Mouse (Mus musculus): ENCODE data around the gene Kcnmb2.

Gene Kcnmb2

GRCm38 (mm10) chr3:32012205-32012931 lies 110.1 kb downstream of the Kcnmb2 start:
- DNase-seq (ENCODE audit: low spot score), result no peak

DNA sequence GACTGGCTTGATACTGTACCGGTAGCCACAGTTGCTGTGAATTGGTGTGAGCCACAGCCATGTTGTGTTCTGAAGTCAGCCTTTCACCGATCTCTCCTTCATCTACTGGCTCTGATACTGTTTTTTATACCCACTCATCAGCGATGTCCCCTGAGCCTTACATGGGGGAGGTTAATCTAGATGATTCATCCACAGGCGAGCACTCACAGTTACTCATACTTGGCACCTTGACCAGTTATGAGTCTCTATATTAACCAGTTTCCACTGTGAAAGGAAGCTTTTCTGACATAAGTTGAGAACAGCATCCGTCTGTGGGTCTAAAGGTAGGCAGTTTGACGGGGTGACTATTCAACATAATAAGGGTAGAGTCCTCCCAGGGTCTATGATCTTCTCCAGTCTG lies 118.7 kb downstream of the Kcnmb2 start:
- no peak for DNase-seq (ENCODE audit: low spot score)

- DNase-seq (ENCODE audit: low spot score), result no peak
Observed at GRCm38 (mm10) chr3:32029375-32030050, 127.2 kb downstream of the Kcnmb2 start.

DNA sequence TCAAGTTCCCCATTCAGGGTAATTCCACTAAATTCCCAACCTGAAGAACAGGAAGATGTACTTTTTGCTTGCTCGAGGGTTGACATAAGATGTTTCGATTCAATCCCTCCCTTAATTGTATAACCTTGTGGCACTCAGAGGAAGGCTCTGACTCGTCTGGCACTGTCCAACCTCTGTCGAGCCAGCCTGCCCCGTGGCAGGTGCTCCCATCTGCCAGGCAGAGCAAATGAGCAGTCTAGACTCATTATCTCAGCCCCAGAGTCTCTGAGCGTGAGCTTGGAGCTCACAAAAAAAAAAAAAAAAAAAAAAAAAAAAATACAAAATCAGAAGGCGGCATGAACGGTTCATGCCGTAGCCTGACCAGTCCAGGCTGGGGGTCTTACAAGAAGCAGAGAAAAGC lies 130.1 kb downstream of the Kcnmb2 start:
- no peak for DNase-seq (ENCODE audit: low spot score)

GRCm38 (mm10) chr3:32043814-32044213 lies 141.5 kb downstream of the Kcnmb2 start:
- no peak for DNase-seq (ENCODE audit: low spot score)

- DNase-seq (ENCODE audit: low spot score), result no peak
Observed at GRCm38 (mm10) chr3:32048777-32049176, 146.5 kb downstream of the Kcnmb2 start.

DNA sequence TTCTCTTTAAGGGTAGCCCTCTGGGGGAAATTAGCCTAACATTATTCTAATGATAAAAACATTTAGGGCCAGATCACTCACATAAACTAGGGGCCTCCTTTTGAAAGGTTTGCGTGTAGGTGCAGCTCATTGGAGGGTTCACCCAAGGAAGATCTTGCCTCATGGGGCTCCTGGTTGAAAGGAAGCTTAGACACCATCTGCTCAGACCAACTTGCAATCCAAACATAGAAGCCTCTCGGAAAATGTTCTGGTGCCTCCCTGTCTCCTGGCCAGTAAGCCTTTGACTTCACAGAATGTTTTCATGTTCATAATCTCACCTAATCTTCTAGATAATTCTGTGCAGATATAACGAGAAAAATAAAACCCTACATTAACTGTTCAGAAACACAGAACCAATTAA lies 150.3 kb downstream of the Kcnmb2 start:
- DNase-seq (ENCODE audit: low spot score), result no peak

GRCm38 (mm10) chr3:32053610-32054241 lies 151.4 kb downstream of the Kcnmb2 start:
- no peak for DNase-seq (ENCODE audit: low spot score)

- no peak for DNase-seq (ENCODE audit: low spot score)
Observed at GRCm38 (mm10) chr3:32059888-32060656, 157.8 kb downstream of the Kcnmb2 start.

DNA sequence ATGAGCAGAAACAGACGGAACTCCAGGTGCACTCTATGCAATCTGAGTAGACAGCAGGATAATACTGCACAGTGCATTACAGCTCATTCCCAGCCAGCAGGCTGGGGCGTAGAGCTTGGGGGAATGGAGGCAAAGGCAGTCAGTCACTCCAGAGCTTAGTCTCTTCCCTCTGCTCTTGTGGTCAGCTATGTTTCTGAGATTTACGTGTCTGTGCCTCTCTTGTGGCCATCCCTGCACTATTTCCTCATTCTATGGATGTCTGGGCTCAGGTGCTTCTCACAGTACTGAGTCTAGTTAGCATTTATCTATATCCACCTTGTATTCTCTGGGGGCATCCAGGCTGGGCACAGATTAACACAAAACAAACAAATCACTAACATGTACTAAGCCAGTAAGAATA lies 160.4 kb downstream of the Kcnmb2 start:
- DNase-seq (ENCODE audit: low spot score), result no peak

DNA sequence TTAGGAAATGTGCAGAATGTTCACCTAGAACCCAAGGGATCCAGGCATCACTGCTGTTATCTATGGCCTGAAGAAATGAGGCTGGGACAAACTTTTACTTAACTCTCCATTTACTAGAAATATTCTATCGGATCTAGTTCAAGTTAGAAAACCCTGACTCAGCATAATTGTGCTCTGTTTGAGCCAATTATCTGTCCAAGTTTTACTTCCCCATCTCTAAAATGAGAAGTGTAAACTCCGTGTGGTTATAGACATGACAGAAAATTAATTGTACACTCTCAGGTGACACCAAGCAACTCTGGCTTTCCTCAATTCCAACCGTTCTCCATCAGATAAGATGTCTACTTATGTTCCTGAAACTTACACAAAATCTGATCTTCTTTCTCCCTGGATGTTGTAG lies 161.0 kb downstream of the Kcnmb2 start:
- no peak for DNase-seq (ENCODE audit: low spot score)

DNA sequence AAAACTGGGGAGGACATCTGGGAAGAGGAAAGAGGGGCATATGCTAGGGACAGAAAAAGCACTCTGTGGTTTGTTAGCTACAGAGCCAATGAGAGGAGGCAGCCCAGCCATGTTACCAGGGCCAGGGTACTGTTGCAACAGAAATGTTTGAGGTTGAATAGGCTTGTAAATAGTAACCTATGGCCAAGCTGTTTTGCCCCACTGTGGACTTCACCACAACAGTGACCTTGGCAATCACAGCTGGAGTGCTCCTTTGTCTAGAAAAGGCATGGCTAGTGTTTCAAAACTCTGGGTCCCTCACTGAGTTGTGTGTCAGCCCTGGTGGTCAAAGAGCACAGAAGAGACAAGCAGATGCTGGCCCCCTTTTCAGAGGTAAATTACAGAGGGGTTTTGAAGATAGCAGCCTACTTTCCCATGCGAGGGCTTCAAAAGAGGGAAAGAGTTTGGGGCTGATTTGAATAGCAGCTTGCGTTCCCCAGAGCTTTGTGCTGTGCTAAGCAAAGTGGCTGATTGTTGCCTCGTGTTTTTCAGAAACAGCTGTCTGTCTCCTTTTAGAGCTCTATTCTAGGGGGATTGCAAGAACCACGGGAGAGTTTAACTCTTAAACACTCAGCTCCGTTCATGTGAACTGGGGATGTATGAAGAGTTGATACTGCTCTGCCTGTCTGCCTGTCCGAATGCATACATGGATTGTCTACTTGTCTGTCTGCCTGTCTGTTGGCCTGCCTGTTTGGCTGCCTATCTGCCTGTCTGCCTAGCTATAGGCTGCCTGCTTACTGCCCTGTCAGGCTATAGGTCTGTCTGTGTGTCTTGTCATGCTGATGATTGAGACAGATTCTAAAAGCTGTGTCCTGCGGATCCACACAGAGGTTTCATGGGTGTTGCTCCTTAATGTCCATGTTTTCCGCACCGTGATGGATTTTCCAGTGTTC lies 165.0 kb downstream of the Kcnmb2 start:
- DNase-seq (ENCODE audit: low spot score), result no peak

DNA sequence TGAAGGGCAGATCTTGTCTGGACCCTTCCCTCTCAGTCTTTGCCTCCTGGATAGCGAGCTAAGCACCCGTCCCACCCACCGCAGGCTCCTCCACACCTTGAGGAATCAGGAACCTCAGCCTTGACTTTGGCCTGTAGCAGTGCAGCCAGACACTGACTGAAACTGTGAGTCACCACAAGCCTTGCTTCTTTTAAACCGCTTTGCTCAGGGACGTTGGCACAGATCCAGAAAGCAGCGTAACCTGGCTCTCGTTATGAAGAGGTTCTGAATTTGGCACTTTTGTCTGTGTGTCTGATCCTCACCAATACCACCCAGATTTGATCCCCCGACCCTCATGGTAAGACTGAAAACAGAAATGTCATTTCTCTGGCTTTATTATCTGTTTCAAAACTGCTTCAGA lies 171.6 kb downstream of the Kcnmb2 start:
- DNase-seq (ENCODE audit: low spot score), result peak; percentile 9

DNA sequence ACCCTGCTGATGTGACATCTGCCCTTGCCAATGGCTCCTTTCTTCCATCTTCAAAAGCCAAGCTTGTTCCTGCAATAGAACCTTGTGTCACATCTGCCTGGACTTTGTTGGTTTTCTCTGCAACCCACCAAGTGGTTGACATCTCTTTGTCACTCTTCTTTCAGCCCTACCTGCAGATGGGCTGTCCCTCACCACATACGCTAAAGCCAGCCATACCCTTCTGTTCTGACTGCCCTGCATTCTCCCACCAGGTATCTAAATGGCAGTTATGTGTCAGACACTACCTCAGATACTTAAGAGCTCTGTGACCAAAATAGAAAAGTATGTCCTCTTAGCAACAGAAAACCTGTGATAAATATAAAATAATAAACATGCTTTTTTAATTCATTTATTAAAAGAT lies 186.5 kb downstream of the Kcnmb2 start:
- DNase-seq (ENCODE audit: low spot score), result no peak

DNA sequence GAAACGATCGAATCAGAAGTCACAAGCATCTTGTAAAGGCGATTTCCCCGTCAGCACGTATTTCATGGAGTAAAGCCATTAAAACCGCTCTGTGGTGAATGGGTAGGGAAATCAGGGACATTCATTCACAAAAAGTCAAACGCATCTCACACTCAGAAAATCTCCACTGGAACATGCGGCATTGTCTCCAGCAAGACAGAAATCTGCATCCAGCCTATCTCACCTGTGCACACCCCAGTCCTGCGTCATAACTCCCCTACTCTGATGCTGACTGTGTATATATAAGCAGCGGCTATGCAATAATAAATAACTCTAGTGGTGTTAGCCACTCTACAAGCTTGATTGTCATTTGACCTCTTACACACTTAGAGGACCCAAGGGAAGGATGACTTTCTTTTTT lies 199.1 kb downstream of the Kcnmb2 start:
- no peak for DNase-seq (ENCODE audit: low spot score)

- no peak for DNase-seq (ENCODE audit: low spot score)
Observed at GRCm38 (mm10) chr3:32119851-32120250, 217.5 kb downstream of the Kcnmb2 start.

GRCm38 (mm10) chr3:32121731-32122130 lies 219.4 kb downstream of the Kcnmb2 start:
- DNase-seq (ENCODE audit: low spot score), result no peak

- no peak for DNase-seq (ENCODE audit: low spot score)
Observed at GRCm38 (mm10) chr3:32125431-32125830, 223.1 kb downstream of the Kcnmb2 start.

DNA sequence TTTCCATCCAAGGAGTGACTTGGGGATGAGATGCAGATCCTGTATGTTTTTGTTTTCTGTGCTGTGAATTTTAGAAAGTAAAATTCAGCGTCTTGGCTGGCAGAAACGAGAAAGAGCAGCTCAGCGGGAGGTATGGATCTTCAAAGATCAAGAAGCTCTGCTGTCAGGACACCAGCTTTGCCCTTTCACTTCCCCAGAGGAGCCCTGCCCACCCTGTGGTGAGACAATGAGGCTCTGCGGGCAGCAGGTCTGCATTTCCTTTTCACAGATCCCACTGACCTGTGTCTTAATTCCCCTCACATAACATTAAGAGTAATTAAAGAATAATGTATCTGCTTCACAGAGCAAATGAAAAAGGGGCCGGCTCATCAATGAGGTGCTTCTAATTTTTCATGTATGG lies 226.1 kb downstream of the Kcnmb2 start:
- no peak for DNase-seq (ENCODE audit: low spot score)

GRCm38 (mm10) chr3:32130696-32131095 lies 228.4 kb downstream of the Kcnmb2 start:
- DNase-seq (ENCODE audit: low spot score), result no peak

- no peak for DNase-seq (ENCODE audit: low spot score)
Observed at GRCm38 (mm10) chr3:32132395-32133004, 230.2 kb downstream of the Kcnmb2 start.
